Mouse (Mus musculus) ovary, postnatal 14 days (tissue): Measurements from ENCODE around the gene Tdp2.

Experiments used
- DNase-seq: peaks from one replicate; pipeline ENCODE4 v3.0.0; 2022; ENCODE audit warnings: low spot score

Gene Tdp2

GRCm38 (mm10) chr13:24880704-24881103, 49.2 kb downstream of the Tdp2 start:
- DNase-seq: no peak

GRCm38 (mm10) chr13:24882411-24882810, 50.9 kb downstream of the Tdp2 start:
- DNase-seq: no peak

GRCm38 (mm10) chr13:24889554-24889953, 58.1 kb downstream of the Tdp2 start:
- no peak for DNase-seq
